Mouse (Mus musculus): ENCODE measurements around the gene Alg6. TPM values are rescaled to one million over a fixed set of nuclear protein-coding genes. Genes with fewer than 3 reads are reported as not detected.

The Alg6 gene
- total and polyA plus RNA-seq, 2 experiments from 2014 or later = 6.3 to 54.3 TPM

DNA sequence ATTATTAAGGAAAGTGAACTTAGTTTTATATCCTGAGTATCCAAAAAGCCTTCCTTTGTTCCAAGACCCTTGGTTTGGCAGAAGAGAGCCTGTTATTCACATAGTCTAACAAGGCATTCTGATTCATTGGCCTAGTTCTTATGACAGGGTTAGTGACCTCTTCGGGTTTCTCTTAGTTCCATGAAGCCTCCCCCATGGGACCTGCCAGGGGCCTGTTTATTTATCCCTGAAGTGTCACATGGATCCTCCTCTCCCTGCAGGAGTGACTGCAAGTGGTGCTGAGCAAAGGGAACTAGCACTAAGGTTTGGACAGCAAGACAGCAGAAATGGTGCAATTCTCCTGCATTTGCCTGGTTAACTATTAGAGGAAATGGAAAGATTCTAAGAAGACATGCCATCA, 57.6 kb downstream of the Alg6 start:
- Histone ChIP-seq H3K36me3 (replicated peaks; ENCODE audit: control insufficient read depth, insufficient read depth, low read length) (no peaks in the 10 kb centered on the region), H3K9me3 (replicated peaks; ENCODE audit: control insufficient read depth, low read length) (no peaks in the 10 kb centered on the region), H3K4me2 (ENCODE audit: low read depth, low read length) (no peak overlapping the region), H3K27me3 (ENCODE audit: control insufficient read depth, insufficient read depth, low read length) (no peaks in the 10 kb centered on the region), H3K4me3 (ENCODE audit: low read depth, low read length) (no peak overlapping the region), H3K4me1 (ENCODE audit: control insufficient read depth, insufficient read depth) (no peaks in the 10 kb centered on the region), H3K27ac (ENCODE audit: low read depth) (no peak overlapping the region), H3K9ac (replicated peaks; ENCODE audit: low read depth, low read length) (no peak overlapping the region)
- no peak for DNase-seq (ENCODE audit: low spot score)
- no peak for ATAC-seq (ENCODE audit: insufficient read depth, low read depth)
- TF ChIP-seq CTCF (IDR thresholded peaks at IDR 0.05; ENCODE audit: low read depth) (no peak), EP300 (IDR thresholded peaks at IDR 0.05; ENCODE audit: low read depth) (no peak)
- 42% methylated on average over 1 of the region's 1 CpGs for WGBS

DNA sequence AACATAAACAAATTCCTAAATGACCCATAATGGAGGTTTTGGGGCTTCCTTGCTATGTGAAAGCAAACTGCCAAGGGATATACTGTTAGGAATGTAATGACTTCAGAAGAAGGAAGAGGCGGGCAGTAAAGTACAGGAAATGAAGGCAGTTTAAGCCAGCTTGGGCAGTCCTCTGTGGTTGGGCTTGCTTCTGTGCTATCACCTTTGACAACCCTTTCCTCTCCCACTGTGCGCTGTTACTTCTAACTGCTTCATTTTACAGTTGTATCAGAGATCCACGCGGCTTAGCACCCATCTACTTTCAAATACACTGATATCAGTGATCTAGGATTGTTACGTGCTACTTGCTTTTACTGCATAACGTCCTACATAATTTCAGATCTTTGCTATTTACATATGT, 76.9 kb downstream of the Alg6 start:
- Histone ChIP-seq H3K9ac (replicated peaks; ENCODE audit: low read depth, low read length) (no peak overlapping the region), H3K36me3 (replicated peaks; ENCODE audit: control insufficient read depth, insufficient read depth, low read length) (no peaks in the 10 kb centered on the region), H3K27me3 (ENCODE audit: control insufficient read depth, insufficient read depth, low read length) (no peaks in the 10 kb centered on the region), H3K27ac (ENCODE audit: low read depth) (no peak overlapping the region), H3K9me3 (replicated peaks; ENCODE audit: control insufficient read depth, low read length) (no peaks in the 10 kb centered on the region), H3K4me1 (ENCODE audit: control insufficient read depth, insufficient read depth) (no peaks in the 10 kb centered on the region), H3K4me3 (ENCODE audit: low read depth, low read length) (no peak overlapping the region), H3K4me2 (ENCODE audit: low read depth, low read length) (no peak overlapping the region)
- WGBS = 84% methylated on average over 6 of the region's 6 CpGs
- DNase-seq (ENCODE audit: low spot score) = no peak
- ATAC-seq (ENCODE audit: insufficient read depth, low read depth) = no peak
- TF ChIP-seq EP300 (IDR thresholded peaks at IDR 0.05; ENCODE audit: low read depth) (no peak), CTCF (IDR thresholded peaks at IDR 0.05; ENCODE audit: low read depth) (no peak)

Other genes with a start within 250 kb of the Alg6 start
- 0.46 and 0.65 TPM in 2 replicates for gene Foxd3, start 59.4 kb upstream of the Alg6 start, total RNA-seq (2014; rRNA removed; ENCODE audit: low replicate concordance)
- not detected in 2 replicates for gene Foxd3, start 59.4 kb upstream of the Alg6 start, polyA plus RNA-seq (2015; fragmentation: Nextera tagmentation; extraction: Ambion mirVana)
- gene Efcab7, start 113.5 kb downstream of the Alg6 start, total RNA-seq (2014; rRNA removed; ENCODE audit: low replicate concordance) = 3.7 TPM in 1 of 2 replicates, not detected in the other
- gene Efcab7, start 113.5 kb downstream of the Alg6 start, polyA plus RNA-seq (2015; fragmentation: Nextera tagmentation; extraction: Ambion mirVana) = 5.9 and 6.1 TPM in 2 replicates
- 271 and 313 TPM in 2 replicates for gene Pgm1, start 213.8 kb downstream of the Alg6 start, total RNA-seq (2014; rRNA removed; ENCODE audit: low replicate concordance)
- 208 and 220 TPM in 2 replicates for gene Pgm1, start 213.8 kb downstream of the Alg6 start, polyA plus RNA-seq (2015; fragmentation: Nextera tagmentation; extraction: Ambion mirVana)
- 1.1 and 9.7 TPM in 2 replicates for gene Itgb3bp, start 214.1 kb downstream of the Alg6 start, total RNA-seq (2014; rRNA removed; ENCODE audit: low replicate concordance)
- 26.2 and 28.4 TPM in 2 replicates for gene Itgb3bp, start 214.1 kb downstream of the Alg6 start, polyA plus RNA-seq (2015; fragmentation: Nextera tagmentation; extraction: Ambion mirVana)

Measured in heart, postnatal 0 days (tissue).